Mouse (Mus musculus) cerebellum, adult 11 months (tissue): ENCODE results near the gene Pex11a.

Experiments used
- DNase-seq: peaks from one replicate; pipeline ENCODE4 v3.0.0; 2022

Pex11a gene

GRCm38 (mm10) chr7:79736511-79736910 is 6.4 kb downstream of the Pex11a start:
- DNase-seq: no peak

GRCm38 (mm10) chr7:79734563-79734962 is 8.4 kb downstream of the Pex11a start:
- DNase-seq: no peak

- DNase-seq: no peak
These were observed 10.3 kb downstream of the Pex11a start, which contains the start of gene Plin1 for GRCm38 (mm10) chr7:79732622-79733021. Gene Plin1, minus strand, starts transcription at chr7:79732903.

- DNase-seq: no peak
These were observed 11.5 kb downstream of the Pex11a start for GRCm38 (mm10) chr7:79731438-79731837.

GRCm38 (mm10) chr7:79729743-79730370 is 13.1 kb downstream of the Pex11a start:
- no peak for DNase-seq

GRCm38 (mm10) chr7:79729169-79729568 is 13.8 kb downstream of the Pex11a start:
- peak; percentile 13 for DNase-seq

- DNase-seq: no peak
These were observed 14.7 kb downstream of the Pex11a start for GRCm38 (mm10) chr7:79728219-79728618.

- DNase-seq: peak; percentile 18
These were observed 15.8 kb downstream of the Pex11a start for GRCm38 (mm10) chr7:79727091-79727490.

GRCm38 (mm10) chr7:79721386-79721977 is 21.4 kb downstream of the Pex11a start:
- DNase-seq: no peak

GRCm38 (mm10) chr7:79715187-79715981 is 27.5 kb downstream of the Pex11a start, which contains the start of gene Kif7:
Gene Kif7, minus strand, starts transcription at chr7:79715720.
- DNase-seq: no peak

- peak; percentile 22 for DNase-seq
These were observed 32.1 kb downstream of the Pex11a start for GRCm38 (mm10) chr7:79710831-79711230.

- DNase-seq: peak; percentile 50
These were observed 32.8 kb downstream of the Pex11a start for GRCm38 (mm10) chr7:79710130-79710607.

GRCm38 (mm10) chr7:79705210-79705609 is 37.7 kb downstream of the Pex11a start:
- no peak for DNase-seq

- no peak for DNase-seq
These were observed 40.2 kb downstream of the Pex11a start for GRCm38 (mm10) chr7:79702755-79703154.

GRCm38 (mm10) chr7:79696495-79696894 is 46.4 kb downstream of the Pex11a start:
- no peak for DNase-seq
